Mouse (Mus musculus): ENCODE measurements around the gene Lrrtm3.

DNA sequence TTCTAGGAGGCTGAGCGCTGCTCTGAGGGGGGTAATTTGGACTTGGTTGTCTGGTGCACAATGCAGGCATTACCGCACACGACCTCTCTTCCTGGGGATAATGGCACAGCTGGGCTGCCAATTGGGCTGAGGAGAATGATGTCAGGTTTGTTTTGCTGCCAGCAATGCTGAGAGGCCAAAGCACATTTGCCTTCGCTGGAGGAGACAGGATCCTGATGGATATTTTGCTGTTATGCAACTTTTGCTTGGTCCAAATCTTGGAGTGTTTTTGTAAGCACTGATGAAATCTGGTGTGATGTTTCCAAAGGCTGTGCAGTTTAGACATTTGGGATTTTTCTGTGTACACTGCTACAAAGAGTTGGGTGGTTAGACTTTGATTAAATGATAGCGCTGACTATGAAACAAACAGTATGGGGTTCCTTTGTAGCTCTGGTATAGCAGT is 209.6 kb downstream of the Lrrtm3 start:
- TF ChIP-seq CTCF (IDR thresholded peaks at IDR 0.05; ENCODE audit: borderline replicate concordance, insufficient read depth, low read depth, low read length) (no peak), POLR2A (IDR thresholded peaks at IDR 0.05; ENCODE audit: borderline replicate concordance, insufficient read depth, low read length) (no peak)
